Mouse (Mus musculus): ENCODE results near the gene Aqp5.

The Aqp5 gene

DNA sequence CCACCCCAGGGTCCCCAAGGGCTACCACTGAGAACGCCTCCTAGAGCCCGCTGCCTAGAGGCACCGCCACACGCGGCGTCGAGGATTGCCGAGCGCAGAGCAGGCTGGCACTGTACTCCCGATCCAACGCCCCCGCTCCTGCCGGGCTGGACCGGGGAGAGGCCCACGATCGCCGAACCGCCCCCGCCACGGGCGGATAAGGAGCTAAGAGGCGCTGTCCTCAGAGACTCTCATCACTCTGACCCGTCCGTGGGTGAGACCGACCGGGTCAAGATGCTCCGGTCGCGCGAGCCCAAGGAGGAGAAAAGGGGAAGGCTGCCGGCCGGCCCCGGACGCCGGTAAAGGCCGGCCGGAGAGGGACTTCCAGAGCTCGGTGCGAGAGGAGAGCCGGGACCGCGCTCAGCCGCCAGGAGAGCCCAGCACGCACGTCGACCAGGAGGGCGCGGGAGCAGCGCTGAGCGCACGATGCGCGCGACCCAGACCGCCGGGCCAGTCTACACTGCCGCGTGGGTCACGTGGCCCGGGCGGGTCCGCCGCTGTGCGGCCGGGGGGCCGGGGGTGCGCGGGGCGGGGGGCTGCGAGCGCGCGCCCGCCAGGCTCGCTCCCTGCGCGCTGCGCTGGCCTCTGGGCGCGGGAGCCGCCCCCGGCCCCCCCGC, at the start of gene Aqp5:
Gene Aqp5 (plus strand): TSS at position 354 of the 656 bp plus-strand sequence.
- DNase-seq (ENCODE audit: low read depth) = no peak

DNA sequence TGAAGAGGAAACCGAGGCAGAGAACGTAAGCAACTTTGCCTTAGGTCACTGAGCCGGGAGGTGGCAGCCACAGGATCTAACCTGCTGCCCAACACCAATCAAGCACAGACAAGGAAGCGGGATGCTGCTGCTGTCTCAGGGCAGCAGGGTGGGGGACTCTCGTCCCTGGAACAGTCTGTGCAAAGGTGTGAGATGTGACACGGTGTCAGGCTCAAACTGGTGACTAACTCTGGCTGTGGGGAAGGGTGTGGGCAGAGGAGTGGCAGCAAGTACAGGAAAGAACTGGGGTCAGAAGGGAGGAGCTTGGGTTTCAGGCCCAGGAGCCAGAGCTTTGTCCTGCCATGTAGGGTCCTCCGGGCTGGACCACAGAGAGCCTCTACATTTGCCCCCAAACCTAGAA, 46.5 kb upstream of the Aqp5 start:
- no peak for DNase-seq (ENCODE audit: low read depth)

GRCm38 (mm10) chr15:99546596-99546995, 44.0 kb upstream of the Aqp5 start:
- DNase-seq (ENCODE audit: low read depth) = no peak

- no peak for DNase-seq (ENCODE audit: low read depth)
Measured at GRCm38 (mm10) chr15:99547732-99548131, 42.9 kb upstream of the Aqp5 start.

GRCm38 (mm10) chr15:99549901-99550300, 40.7 kb upstream of the Aqp5 start:
- no peak for DNase-seq (ENCODE audit: low read depth)

- DNase-seq (ENCODE audit: low read depth) = no peak
Measured at GRCm38 (mm10) chr15:99553767-99554166, 36.8 kb upstream of the Aqp5 start.

- DNase-seq (ENCODE audit: low read depth) = no peak
Measured at GRCm38 (mm10) chr15:99558947-99559346, 31.6 kb upstream of the Aqp5 start.

- DNase-seq (ENCODE audit: low read depth) = no peak
Measured at GRCm38 (mm10) chr15:99560246-99560645, 30.3 kb upstream of the Aqp5 start.

GRCm38 (mm10) chr15:99567371-99567770, 23.2 kb upstream of the Aqp5 start:
- no peak for DNase-seq (ENCODE audit: low read depth)

GRCm38 (mm10) chr15:99568682-99569081, 21.9 kb upstream of the Aqp5 start:
- DNase-seq (ENCODE audit: low read depth) = no peak

GRCm38 (mm10) chr15:99569123-99569522, 21.5 kb upstream of the Aqp5 start:
- no peak for DNase-seq (ENCODE audit: low read depth)

DNA sequence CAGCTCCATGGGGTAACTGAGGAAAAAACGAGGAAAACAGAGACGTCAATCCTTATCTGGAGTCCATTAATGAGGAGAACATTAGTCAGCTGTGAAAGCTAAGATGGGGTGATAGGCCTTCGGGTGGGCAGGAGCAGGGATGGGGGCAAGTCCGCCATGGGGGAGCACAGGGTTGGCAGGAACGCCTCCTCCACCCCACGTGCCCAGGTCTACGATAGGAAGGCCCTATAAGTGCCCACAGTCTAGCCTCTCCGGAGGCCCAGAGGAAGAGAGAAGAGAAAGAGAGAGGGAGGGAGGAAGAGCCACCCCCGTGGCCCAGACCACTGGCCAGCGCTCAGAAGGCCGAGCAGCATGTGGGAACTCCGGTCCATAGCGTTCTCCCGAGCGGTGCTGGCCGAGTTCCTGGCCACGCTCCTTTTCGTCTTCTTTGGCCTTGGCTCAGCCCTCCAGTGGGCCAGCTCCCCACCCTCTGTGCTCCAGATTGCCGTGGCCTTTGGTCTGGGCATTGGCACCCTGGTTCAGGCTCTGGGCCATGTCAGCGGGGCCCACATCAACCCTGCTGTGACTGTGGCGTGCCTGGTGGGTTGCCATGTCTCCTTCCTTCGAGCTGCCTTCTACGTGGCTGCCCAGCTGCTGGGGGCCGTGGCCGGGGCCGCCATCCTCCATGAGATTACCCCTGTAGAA, 11.6 kb upstream of the Aqp5 start, which contains the start of gene Aqp2:
Gene Aqp2 (plus strand): TSS at position 254 of the 684 bp plus-strand sequence.
- no peak for DNase-seq (ENCODE audit: low read depth)

DNA sequence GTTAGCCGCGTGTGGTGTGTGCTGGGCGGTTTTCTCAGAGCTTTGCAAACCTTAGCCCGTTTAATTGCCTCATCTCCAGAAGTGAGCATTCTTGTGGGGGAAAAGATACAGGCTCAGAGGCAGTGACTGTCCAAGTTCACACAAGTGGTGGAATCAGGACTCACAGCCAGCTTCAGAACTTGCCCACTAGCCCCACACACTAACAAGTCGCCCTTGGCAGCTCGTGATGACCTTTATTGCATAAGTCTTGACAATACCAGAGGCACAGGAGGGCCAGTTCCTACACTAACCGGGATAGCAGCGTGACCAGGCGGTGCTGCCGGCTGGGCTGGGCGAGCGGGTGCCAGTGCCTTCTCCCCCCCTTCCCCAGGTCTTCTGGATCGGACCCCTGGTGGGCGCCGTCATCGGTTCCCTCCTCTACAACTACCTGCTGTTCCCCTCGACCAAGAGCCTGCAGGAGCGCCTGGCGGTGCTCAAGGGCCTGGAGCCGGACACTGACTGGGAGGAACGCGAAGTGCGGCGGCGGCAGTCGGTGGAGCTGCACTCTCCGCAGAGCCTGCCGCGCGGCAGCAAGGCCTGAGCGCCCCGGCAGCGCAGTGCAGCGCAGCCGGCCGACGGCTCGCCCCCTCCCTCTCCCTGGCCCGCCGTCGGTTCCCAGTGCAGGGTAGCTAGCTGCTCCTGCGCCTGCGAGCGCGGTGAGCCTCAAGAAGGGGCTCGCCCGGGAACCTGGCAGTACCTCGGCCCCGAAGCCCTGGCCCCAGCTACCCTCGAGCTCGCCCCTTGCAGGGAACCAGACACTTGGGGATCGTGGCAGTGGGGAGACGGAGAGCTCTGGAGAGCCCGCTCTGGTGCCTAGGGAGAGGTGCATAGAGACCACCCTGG, 6.9 kb upstream of the Aqp5 start:
- DNase-seq (ENCODE audit: low read depth) = no peak

DNA sequence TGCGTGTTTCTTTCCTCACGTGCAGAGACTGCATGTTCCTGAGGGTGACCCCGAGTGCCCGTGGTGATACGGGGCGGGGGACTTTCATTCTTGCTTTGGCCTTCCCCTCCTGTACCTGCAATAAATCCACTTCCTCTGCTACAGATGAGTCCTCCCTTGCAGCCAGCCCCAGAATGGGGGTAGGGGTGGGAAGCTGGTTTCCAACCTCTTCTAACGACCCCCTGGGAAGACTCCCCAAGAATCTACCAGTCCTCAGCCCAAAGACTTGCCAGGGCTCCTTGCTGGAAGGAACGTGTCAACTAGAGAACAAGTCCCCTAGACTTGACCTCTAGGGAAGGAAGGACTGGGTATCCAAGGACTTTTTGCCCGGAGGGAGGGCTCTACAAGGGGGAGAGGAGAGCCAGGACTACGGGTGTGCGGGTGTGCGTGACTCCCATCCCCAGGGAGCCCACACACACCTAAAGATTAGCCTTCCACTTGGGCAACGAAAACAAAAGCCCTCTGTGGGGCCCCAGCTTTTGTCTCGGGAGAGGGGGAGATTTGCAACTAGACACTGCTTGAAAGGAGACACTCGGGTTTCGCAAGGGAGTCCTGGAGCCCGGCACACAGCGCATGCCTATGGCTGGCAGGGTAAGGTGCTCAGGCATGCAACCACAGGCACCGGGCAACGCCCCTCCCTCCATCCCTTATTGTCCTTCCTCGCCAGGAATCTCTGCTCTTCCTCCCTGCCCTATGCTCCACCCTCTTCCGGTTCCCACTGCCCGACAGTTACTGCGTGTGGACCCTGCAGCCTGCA, 6.0 kb upstream of the Aqp5 start:
- DNase-seq (ENCODE audit: low read depth) = peak; percentile 48

DNA sequence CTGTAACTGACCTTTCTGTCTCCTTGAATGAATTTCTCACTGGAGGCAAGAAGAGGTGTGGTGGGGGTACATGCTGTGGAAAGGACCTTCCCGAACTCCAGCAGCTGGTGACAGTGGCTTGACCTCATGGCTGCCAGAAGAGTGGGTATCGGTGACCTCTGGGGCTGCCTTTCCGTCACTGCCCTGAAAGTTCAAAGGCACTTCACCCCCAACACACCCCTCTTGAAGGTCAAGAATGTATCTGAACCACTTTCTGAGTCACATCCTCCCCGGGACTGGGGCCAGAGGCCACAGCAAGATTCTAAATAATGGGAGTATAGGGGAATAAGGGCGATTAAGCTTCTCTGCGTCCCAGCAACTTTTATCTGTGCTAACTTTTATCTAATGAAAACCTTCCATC, 4.8 kb upstream of the Aqp5 start:
- peak; percentile 63 for DNase-seq (ENCODE audit: low read depth)

DNA sequence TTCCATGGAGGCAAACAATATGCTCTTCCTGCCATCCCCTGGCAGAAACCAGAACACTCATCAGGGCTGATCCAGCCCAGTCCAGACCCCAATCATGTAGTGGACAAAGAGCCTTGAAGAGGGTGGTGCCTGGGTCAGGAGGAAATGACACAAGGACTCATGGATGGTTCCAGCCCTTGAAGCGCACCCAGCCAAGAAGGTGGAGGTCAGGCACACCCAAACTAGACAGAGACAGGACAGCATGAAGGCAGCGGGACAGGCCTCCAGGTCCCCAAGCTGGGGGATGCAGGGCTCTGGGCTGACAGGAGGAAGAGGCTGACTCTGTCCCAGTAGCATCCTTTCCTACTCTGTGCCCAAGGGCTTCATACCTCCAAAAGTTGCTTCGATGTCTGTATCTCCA, 4.1 kb upstream of the Aqp5 start:
- no peak for DNase-seq (ENCODE audit: low read depth)

- peak; percentile 26 for DNase-seq (ENCODE audit: low read depth)
Measured at GRCm38 (mm10) chr15:99589237-99589636, 1.3 kb upstream of the Aqp5 start.

- DNase-seq (ENCODE audit: low read depth) = no peak
Measured at GRCm38 (mm10) chr15:99589704-99590103, 878 bp upstream of the Aqp5 start.

- DNase-seq (ENCODE audit: low read depth) = no peak
Measured at GRCm38 (mm10) chr15:99592177-99592576, 1.6 kb downstream of the Aqp5 start.

DNA sequence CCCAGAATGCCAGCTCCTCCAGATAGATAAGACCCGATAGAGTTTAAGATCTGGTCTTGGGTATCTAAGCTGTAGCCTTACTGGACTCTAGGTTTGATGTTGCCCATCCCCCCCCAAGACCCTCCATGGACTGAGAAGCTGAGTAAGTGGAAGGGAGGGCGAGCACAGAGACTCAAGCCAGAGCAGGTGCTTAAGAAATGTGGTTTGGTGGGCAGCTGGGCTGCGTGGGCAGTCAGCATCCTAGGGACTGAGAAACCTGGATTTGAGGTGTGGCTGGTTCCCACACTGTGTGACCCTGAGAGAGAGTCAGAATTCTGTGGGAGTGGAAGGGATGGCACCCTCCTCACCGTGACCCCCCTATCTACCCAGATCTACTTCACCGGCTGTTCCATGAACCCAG, 2.3 kb downstream of the Aqp5 start:
- no peak for DNase-seq (ENCODE audit: low read depth)

DNA sequence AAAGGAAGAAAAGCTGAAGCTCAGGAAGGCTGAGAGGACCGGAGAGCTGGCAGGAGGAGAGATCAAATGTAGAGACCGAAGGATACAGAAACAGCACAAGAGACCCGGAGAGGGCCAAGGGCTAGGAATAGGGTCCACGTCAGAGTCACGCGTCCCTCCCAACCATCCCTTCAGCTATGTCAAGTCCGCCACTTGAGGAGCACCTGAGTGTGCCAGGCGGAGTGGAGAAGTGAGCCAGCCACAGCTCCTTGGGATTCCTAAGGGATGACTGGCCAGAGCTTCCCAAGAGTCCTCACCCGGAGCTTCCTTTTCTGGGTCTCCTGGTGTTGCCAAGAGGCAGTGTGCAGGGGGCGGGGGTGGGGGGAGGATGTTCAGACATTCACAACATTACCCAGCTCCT, 4.4 kb downstream of the Aqp5 start:
- DNase-seq (ENCODE audit: low read depth) = no peak

Measured in 416B (cell line).